Mouse (Mus musculus): ENCODE measurements around the gene Mylpf. TPM values are rescaled to one million over a fixed set of nuclear protein-coding genes. Genes with fewer than 3 reads are reported as not detected.

The Mylpf gene
- total and polyA plus RNA-seq, 3 experiments = 3.0 to 5.2 (median 3.2) TPM

- H3K9me3 ChIP-seq (replicated peaks; ENCODE audit: low read length) = no peaks in the 10 kb centered on the region
- peaks cover 26 to 44% of the 10 kb centered on the region in 2 experiments for H3K36me3 ChIP-seq (replicated peaks in 1 of 2; ENCODE audit: control insufficient read depth in 1 of 2, insufficient read depth in 1 of 2, low read length in 1 of 2)
- H3K27ac ChIP-seq (ENCODE audit: insufficient read depth, low read depth) = no peak overlapping the region
- TF ChIP-seq SIN3A (IDR thresholded peaks at IDR 0.05; ENCODE audit: low read length) = no peak
- TF ChIP-seq KAT2A (IDR thresholded peaks at IDR 0.05; ENCODE audit: insufficient replicate concordance, low read length) = no peak
- TF ChIP-seq E2F4 (IDR thresholded peaks at IDR 0.05; ENCODE audit: insufficient replicate concordance, low read depth, low read length) = no peak
- no peak for TF ChIP-seq TCF12 (IDR thresholded peaks at IDR 0.05; ENCODE audit: low read depth, low read length)
- TF ChIP-seq PAX5 (IDR thresholded peaks at IDR 0.05; ENCODE audit: low read length) = no peak
- TF ChIP-seq ELF1 (IDR thresholded peaks at IDR 0.05; ENCODE audit: low read depth, low read length) = no peak
- no peak for TF ChIP-seq JUN (IDR thresholded peaks at IDR 0.05; ENCODE audit: insufficient read depth, low read depth, low read length)
- TF ChIP-seq ZKSCAN1 (IDR thresholded peaks at IDR 0.05; ENCODE audit: borderline replicate concordance, low read depth, low read length) = no peak
- no peak for TF ChIP-seq ETS1 (conservative IDR thresholded peaks at IDR 0.05; ENCODE audit: low read depth, low read length)
- TF ChIP-seq CHD1 (IDR thresholded peaks at IDR 0.05; ENCODE audit: low read depth, low read length) = no peak
- TF ChIP-seq MEF2A (IDR thresholded peaks at IDR 0.05; ENCODE audit: borderline replicate concordance, low read depth, low read length) = no peak
- TF ChIP-seq NRF1 (IDR thresholded peaks at IDR 0.05; ENCODE audit: low read depth, low read length) = no peak
- TF ChIP-seq MXI1 (IDR thresholded peaks at IDR 0.05; ENCODE audit: low read depth, low read length) = no peak
- dilution Hi-C loops (cut with MboI; ENCODE audit: extremely low pct_ligation_motif_present, extremely low pct_unique_long_range_greater_than_20kb, low sequenced_read_pairs) = no loop called here
- H3K4me3 ChIP-seq (replicated peaks in 1 of 3; ENCODE audit: low read depth in 2 of 3, low read length in 2 of 3, poor library complexity in 1 of 3) = no peak overlapping the region
- H3K4me2 ChIP-seq (ENCODE audit: insufficient read depth, low read depth, poor library complexity, severe bottlenecking) = no peak overlapping the region
- no peak for DNase-seq (ENCODE audit: extremely low read depth)
- in situ Hi-C loops (cut with MboI; ENCODE audit: low pct_ligation_motif_present, low pct_unique_long_range_greater_than_20kb, low sequenced_read_pairs) = no loop called here
- no peaks in the 10 kb centered on the region for H3K27me3 ChIP-seq (replicated peaks)
- peaks cover 18% of the 10 kb centered on the region for H3K79me2 ChIP-seq (replicated peaks; ENCODE audit: control insufficient read depth, extremely low read depth, insufficient read depth, poor library complexity, severe bottlenecking)
- H3K4me1 ChIP-seq (ENCODE audit: control insufficient read depth in 1 of 2, insufficient read depth in 2 of 2) = peaks cover 16 to 61% of the 10 kb centered on the region in 2 experiments
- no peak overlapping the region for H3K9ac ChIP-seq (ENCODE audit: insufficient read depth, low read depth)
Measured at GRCm38 (mm10) chr7:127214521-127214920, 5.8 kb downstream of the Mylpf start.

- H3K36me3 ChIP-seq (replicated peaks in 1 of 2; ENCODE audit: control insufficient read depth in 1 of 2, insufficient read depth in 1 of 2, low read length in 1 of 2) = peaks cover 26 to 44% of the 10 kb centered on the region in 2 experiments
- H3K27ac ChIP-seq (ENCODE audit: insufficient read depth, low read depth) = no peak overlapping the region
- H3K9me3 ChIP-seq (replicated peaks; ENCODE audit: low read length) = no peaks in the 10 kb centered on the region
- dilution Hi-C loops (cut with MboI; ENCODE audit: extremely low pct_ligation_motif_present, extremely low pct_unique_long_range_greater_than_20kb, low sequenced_read_pairs) (no loop called here), in situ Hi-C loops (cut with MboI; ENCODE audit: low pct_ligation_motif_present, low pct_unique_long_range_greater_than_20kb, low sequenced_read_pairs) (no loop called here)
- peak; percentile 33 for TF ChIP-seq RAD21 (IDR thresholded peaks at IDR 0.05; ENCODE audit: low read depth, low read length)
- TF ChIP-seq TBP (conservative IDR thresholded peaks at IDR 0.05; ENCODE audit: low read depth, low read length) = 0 out of 2 replicates have a peak, but pooled peaks have one; percentile 19
- TF ChIP-seq ZKSCAN1 (IDR thresholded peaks at IDR 0.05; ENCODE audit: borderline replicate concordance, low read depth, low read length) = no peak
- TF ChIP-seq SMC3 (IDR thresholded peaks at IDR 0.05; ENCODE audit: low read depth, low read length) = peak; percentile 65
- peak; percentile 81 to 87 for TF ChIP-seq CTCF (conservative IDR thresholded peaks at IDR 0.05 in 1 of 2, IDR thresholded peaks at IDR 0.05 in 1 of 2; ENCODE audit: low read depth in 2 of 2, low read length in 2 of 2)
- TF ChIP-seq POLR2AphosphoS2 (IDR thresholded peaks at IDR 0.05; ENCODE audit: low read depth, low read length) = no peak
- TF ChIP-seq JUN (IDR thresholded peaks at IDR 0.05; ENCODE audit: insufficient read depth, low read depth, low read length) = no peak
- TF ChIP-seq ELF1 (IDR thresholded peaks at IDR 0.05; ENCODE audit: low read depth, low read length) = peak; percentile 59; the same call in 1 of the 2 replicates
- no peak overlapping the region for H3K4me3 ChIP-seq (replicated peaks in 1 of 3; ENCODE audit: low read depth in 2 of 3, low read length in 2 of 3, poor library complexity in 1 of 3)
- H3K4me2 ChIP-seq (ENCODE audit: insufficient read depth, low read depth, poor library complexity, severe bottlenecking) = no peak overlapping the region
- H3K79me2 ChIP-seq (replicated peaks; ENCODE audit: control insufficient read depth, extremely low read depth, insufficient read depth, poor library complexity, severe bottlenecking) = peaks cover 18% of the 10 kb centered on the region
- peak; percentile 76 for DNase-seq (ENCODE audit: extremely low read depth)
- H3K4me1 ChIP-seq (ENCODE audit: control insufficient read depth in 1 of 2, insufficient read depth in 2 of 2) = peaks cover 17 to 63% of the 10 kb centered on the region in 2 experiments
- H3K9ac ChIP-seq (ENCODE audit: insufficient read depth, low read depth) = no peak overlapping the region
- H3K27me3 ChIP-seq (replicated peaks) = no peaks in the 10 kb centered on the region
Measured at GRCm38 (mm10) chr7:127214981-127215871, 6.5 kb downstream of the Mylpf start.

All from CH12.LX (cell line).